Mouse (Mus musculus): ENCODE measurements at regions not wholly inside any gene's neighbourhood (a gene's known extent, or its start where the extent isn't known, plus 50 kb on each side); places are given as distances from the start of the nearest gene placed in this dataset.
A peak's percentile ranks its signal among the peaks of the same experiment; 100 is the strongest.

- no peak for DNase-seq (ENCODE audit: low spot score in 2 of 2)
Observed at GRCm38 (mm10) chrX:164878336-164878735, 101.8 kb downstream of the Mospd2 start.

DNA sequence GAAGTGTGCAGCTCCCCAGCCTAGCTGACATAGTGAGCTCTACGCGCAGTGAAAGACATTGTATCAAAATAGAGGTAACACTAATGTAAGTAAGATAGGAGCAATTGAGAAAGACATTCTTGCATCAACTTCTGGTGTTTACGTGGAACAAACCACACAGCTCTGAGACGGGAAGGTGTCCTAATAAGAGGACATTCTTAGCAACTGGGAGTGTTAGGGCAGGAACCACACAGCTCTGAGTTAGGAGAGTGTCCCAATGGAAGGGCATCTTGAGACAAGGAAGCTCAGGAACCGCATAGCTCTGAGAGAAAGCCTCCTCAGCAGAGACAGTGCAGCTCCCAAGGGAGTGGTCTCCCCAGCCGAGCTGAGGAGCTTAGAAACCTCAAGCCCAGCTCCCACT lies 139.8 kb downstream of the Mospd2 start:
- no peak for DNase-seq (ENCODE audit: low spot score in 2 of 2)

DNA sequence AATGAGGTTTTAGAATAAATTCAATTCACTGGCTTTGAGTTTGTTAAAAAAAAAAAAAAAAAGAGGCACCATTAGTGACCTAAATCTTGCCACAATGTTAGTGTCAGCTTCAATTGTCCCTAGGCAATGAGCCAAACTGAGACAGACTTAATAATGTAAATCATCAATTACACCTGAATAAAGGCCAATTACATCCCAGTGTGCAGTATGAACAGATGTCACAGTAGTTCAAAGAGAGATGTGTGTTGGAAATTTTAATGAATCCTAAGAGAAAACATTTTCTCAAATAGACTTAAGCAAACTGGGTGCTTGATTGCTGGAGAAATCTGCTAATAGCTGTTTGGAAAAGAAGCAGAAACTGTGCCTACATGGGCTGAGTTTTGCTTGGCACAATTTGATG lies 159.3 kb downstream of the Mospd2 start:
- DNase-seq (ENCODE audit: low spot score in 2 of 2) = no peak

DNA sequence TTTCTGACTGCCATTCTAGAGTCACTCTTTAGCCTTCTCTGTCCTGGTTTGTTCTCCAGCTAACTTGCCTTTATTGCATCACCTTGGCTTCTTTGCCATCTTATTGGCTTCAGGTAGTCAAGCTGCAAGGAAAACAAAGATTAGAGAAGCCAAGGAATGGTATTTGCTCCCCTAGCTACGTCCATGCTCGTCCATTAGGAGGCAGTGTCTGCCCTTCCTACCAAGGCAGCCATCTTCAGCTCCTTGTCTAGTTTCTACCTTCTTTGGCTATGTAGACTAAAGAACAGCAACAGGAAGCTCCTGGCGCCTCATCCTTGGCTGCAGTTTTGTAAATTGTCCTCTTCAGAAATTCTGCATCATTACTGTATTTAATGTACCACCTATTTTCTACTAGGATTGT lies 192.9 kb downstream of the Mospd2 start:
- DNase-seq (ENCODE audit: low spot score in 2 of 2) = no peak

DNA sequence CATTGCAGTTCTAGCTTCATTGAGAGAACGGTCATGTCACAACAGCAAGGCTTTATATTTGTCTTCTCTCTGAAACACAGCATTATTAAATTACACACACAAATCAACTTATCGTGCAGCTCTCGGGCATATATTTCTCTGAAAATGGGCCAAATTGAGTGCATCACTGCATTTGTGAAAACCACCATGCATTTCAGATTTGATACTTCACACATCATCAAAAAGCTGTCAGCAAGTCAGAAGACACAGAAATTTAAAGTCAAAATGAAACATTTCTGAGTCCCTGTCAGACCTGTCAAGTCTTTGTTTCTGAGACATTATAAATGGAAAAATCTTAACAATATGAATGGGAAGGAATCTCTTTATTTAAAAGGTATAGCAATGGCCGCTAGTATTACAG lies 215.3 kb downstream of the Mospd2 start:
- DNase-seq (ENCODE audit: low spot score in 2 of 2) = no peak

DNA sequence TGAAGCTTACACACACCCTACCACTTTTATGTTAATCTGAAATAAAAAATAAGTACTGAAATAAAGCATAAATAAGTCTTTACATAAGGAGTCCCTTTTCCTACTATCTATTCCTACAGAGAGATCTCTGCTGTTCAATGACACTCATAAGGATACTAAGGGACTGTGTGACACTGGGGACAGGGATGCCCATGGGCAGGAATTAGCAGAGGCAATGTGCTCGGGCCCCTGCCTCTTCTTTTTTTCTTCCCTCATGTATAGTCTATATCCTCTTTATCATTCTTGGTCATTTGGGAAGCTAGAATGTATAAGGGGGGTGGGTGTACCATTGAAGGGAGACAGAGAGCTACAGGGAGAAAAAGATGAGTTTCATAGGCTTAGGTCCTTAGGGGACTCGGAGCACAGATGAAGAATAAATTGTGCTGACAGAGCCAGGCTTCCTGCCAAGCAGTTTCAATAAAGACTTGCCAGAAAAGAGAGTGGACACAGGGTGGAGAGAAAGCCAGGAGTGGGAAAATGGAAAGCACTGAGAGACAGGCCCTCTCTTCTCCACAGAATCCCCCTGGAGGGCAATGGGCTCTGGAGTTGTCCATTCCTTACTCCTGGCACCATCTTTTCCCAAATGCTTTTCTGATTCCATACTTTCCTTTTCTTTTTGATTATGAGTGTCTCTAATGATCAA lies 216.3 kb downstream of the Mospd2 start:
- peak in 1 of 2 experiments; percentile 16 for DNase-seq (ENCODE audit: low spot score in 2 of 2)

DNA sequence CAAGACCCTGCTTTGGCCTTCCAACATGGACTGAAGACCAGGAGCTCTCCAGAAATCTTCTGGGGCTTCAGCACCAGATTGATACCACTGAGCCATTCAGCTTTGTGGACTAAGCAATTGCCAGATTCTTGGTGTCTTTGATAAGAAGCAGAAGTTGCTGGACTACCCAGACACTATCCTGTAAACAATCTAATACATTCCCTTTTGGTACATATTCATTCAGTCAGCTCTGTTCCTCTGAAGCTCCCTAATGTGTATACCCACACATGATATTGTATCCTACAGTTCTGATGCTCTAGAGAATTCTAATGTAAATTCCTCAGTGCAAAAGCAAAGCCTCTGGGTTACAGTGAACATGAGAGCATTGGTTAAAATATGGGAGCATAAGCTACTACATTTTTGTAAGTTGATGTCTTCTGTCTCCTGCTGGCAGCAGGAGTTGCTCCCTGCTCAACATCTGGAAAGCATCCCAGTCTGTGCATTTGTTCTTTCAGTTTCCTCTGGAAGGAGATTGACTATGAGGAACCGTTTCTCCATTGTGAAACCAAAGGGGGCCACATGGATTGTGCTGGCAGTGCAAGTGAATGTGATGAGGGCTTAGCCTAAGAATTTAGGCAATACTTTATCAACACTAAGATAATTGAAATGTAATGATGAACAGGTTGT lies 234.5 kb downstream of the Mospd2 start:
- DNase-seq (ENCODE audit: low spot score in 2 of 2) = no peak
